Mouse (Mus musculus): ENCODE measurements around the gene Rragd. TPM values are rescaled to one million over a fixed set of nuclear protein-coding genes. Genes with fewer than 3 reads are reported as not detected.
"Not testable (repeated sequence)": the region's sequence is repeated elsewhere in the genome, so short reads cannot be mapped to it uniquely, and the experiment has no call there.

The Rragd gene
- total RNA-seq (2015; ENCODE audit: low replicate concordance) (3.2 and 7.1 TPM in 2 replicates), total RNA-seq (2017; ENCODE audit: low replicate concordance) (6.3 and 13.5 TPM in 2 replicates)

GRCm38 (mm10) chr4:32982716-32983175 lies at the start of gene Rragd:
Gene Rragd, plus strand, starts transcription at chr4:32983037.
- ATAC-seq (replicated peaks; ENCODE audit: low FRiP score, poor library complexity, severe bottlenecking) = no peak

DNA sequence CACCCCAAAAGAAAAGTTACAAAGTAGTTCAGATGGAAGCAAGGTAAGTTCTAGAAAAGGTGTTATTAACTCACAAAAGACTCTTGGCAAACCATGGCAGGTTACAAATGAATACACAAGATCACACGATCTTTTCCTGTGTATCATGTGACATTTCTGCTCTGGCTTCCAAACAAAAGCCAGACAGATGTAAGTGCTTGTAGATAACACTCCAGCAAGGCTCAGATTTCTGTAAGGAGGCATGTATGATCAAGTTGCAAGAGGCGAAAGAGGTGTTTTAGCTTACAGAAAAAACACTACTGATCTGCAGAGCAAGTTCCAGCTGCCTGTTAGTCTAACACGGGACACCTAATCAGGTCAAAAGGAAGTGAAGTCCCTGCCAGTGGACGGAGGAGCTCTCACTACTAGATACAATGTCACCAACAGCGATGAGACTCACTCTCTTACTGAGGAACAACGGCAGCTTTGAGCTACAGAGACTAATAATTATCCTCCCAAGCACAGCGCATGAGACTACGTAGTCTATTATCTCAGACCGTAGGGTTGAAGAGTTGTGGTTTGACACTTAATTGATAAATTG lies 46.0 kb upstream of the Rragd start:
- ATAC-seq (replicated peaks; ENCODE audit: low FRiP score, poor library complexity, severe bottlenecking) = no peak

- no peak for ATAC-seq (replicated peaks; ENCODE audit: low FRiP score, poor library complexity, severe bottlenecking)
Measured at GRCm38 (mm10) chr4:32939521-32939920, 43.3 kb upstream of the Rragd start.

DNA sequence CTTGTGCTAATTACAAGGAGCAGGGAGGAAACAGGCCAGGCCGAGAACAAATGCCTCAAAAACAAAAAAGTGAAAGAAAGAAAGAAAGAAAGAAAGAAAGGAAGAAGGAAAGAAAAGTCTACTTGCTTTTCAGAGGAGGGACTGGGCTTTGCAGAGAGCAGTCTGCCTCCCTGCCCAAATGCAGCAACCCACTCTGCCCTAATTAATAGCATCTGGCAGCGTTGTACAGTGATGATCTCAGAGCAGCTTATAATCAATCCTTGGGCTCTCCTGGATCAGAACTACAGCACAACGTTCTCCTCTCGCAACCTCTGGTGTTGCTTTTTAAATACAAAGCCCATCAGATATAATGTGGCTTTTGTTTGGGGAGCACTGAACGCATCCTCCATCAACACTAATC lies 42.9 kb upstream of the Rragd start:
- no peak for ATAC-seq (replicated peaks; ENCODE audit: low FRiP score, poor library complexity, severe bottlenecking)

- ATAC-seq (replicated peaks; ENCODE audit: low FRiP score, poor library complexity, severe bottlenecking) = no peak
Measured at GRCm38 (mm10) chr4:32940984-32941383, 41.9 kb upstream of the Rragd start.

DNA sequence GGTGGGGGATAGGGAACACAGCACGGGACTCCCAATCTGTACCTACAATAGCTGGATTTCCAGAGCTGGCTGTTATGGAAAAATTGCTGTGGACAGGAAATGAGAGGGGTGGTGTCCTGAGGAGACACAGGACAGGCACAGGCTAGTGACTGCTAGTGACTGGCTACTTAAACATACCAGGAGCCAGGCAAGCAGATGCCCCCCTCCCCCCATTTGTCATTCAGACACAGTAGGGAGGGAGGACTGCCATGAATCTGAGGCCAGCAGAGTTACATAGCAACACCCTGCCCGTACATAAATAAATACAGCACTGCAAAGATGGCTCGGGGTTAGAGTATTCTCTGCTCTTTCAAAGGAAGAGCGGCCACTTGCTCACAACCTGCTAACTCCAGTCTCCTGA lies 35.2 kb upstream of the Rragd start:
- no peak for ATAC-seq (replicated peaks; ENCODE audit: low FRiP score, poor library complexity, severe bottlenecking)

GRCm38 (mm10) chr4:32948696-32949095 lies 34.1 kb upstream of the Rragd start:
- no peak for ATAC-seq (replicated peaks; ENCODE audit: low FRiP score, poor library complexity, severe bottlenecking)

DNA sequence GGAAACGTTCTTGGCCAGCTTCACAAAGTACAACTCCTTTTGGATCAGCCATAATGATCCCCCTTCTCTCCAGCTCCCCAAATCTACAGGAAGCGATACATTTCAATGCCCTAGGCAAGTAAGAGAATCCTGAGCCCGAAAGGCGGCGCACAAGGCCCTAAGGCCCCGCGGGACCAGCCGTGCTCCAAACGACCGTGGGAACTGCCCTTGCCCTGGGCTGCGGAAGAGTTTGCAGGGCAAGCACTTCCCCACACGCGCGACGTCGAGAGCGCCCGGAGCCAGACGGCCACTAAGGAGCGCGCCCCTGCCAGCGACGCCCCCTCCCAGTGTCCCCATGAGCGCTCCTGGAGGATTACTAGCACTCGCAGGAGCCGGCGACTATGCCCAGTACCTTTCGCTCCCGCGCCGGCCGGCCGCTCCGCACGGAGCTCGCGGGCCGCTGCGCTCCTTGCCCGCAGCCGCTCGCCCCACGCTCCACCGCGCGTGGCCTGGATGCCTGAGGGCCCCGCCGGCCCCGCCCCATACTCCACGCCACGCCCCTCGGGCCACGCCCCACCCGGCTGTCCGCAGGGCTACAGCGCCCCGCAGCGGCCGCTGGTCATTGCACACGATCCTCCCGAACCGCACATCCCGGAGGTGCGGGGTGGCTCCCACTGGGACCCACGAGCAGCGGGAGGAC lies 32.3 kb upstream of the Rragd start, which contains the start of gene Ankrd6:
Gene Ankrd6, minus strand, starts transcription at position 486 of the 679 bp plus-strand sequence.
- ATAC-seq (replicated peaks; ENCODE audit: low FRiP score, poor library complexity, severe bottlenecking) = peak; percentile 91

DNA sequence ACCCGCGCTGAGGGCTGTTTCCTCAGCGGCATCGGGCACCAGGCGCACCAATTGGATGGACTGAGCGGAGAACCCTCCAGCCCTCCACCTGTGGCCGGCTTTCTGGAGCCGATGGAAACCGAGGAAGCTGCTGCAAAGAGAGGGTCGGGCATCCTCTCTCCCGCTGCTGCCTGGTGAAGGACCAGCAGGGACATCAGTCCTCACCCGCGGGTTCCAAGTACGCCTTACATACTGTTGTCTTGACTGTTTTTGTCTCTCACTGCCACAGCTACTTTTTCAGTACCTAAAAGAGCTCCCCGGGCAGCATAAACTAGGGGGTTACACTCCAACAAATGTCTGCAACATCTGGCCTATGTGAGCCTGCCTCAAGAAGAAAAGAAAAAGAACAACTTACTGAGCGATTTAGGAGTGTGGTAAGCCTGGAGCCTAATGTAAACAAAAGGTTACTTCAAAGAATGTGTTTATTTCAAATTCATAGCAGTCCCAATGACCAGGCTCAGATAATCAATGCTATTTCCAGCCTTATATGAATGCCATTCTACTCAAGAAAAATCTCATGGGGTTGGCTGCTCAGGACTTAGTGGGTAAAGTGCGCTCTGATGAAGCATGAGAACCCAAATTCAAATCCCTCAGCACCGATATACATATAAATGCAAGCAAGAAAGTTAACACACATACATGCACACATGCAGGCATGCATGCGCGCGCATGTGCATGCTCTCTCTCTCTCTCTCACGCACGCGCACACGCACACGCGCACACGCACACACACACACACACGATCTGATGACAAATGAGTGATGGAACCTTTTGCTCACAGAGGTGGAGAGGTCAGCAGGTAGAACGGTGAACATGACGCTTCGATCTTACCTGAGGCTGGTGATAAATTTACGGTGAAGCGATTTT lies 31.5 kb upstream of the Rragd start:
- no peak for ATAC-seq (replicated peaks; ENCODE audit: low FRiP score, poor library complexity, severe bottlenecking)

GRCm38 (mm10) chr4:32952681-32953080 lies 30.2 kb upstream of the Rragd start:
- ATAC-seq (replicated peaks; ENCODE audit: low FRiP score, poor library complexity, severe bottlenecking) = no peak

DNA sequence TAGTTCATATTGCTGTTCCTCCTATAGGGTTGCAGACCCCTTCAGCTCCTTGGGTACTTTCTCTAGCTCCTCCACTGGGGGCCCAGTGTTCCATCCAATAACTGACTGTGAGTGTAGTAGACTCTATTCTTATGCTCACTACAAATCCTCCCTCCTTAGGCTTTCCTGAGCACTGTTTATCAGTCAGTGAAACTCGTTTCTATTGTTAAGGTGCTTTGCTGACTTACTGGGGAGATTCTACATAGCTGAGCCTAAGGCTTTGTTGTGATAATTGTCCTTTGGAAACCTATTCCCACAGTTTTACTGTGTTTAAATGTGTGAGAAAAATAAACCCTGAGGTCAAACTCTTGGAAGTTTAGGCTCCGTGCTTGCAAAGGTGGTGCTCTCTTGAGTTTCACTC lies 26.4 kb upstream of the Rragd start:
- no peak for ATAC-seq (replicated peaks; ENCODE audit: low FRiP score, poor library complexity, severe bottlenecking)

DNA sequence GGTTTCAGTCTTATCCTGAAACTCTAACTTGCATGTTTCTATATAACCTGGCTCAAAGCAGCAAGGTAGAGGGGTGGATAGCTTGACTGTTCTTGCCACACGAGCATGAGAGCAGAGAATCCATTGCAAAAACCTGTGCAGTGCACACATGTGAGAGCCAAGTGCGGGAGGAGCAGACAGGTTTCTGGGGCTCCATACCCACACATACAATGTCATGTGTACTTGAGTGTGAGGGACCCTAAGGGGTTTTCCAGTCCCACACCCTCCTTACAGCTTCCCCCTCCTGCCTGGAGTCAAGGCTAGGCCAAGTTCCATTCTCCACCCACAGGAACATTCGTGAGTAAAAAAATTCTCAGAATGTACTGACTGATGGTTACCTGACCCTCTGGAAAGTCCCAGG lies 21.4 kb upstream of the Rragd start:
- no peak for ATAC-seq (replicated peaks; ENCODE audit: low FRiP score, poor library complexity, severe bottlenecking)

- ATAC-seq (replicated peaks; ENCODE audit: low FRiP score, poor library complexity, severe bottlenecking) = not testable (repeated sequence)
Measured at GRCm38 (mm10) chr4:32964619-32965018, 18.2 kb upstream of the Rragd start.

DNA sequence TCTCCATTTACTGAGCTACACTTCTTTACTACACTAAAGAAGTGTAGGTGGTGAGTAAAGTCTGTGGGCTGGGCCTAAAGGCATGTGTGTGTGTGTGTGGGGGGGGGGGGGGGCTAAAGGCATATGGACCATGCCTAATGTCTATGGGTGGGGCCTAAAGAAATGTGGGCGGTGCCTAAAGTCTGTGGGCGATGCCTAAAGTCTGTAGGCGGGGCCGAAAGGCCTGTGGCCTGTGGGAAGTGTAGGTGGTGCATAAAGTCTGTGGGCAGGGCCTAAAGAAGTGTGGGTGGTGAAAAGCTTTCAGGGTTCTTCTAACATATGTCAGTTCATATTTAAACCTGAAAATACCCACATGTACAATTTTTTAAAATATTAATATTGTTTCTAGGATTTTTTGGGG lies 5.5 kb upstream of the Rragd start:
- no peak for ATAC-seq (replicated peaks; ENCODE audit: low FRiP score, poor library complexity, severe bottlenecking)

DNA sequence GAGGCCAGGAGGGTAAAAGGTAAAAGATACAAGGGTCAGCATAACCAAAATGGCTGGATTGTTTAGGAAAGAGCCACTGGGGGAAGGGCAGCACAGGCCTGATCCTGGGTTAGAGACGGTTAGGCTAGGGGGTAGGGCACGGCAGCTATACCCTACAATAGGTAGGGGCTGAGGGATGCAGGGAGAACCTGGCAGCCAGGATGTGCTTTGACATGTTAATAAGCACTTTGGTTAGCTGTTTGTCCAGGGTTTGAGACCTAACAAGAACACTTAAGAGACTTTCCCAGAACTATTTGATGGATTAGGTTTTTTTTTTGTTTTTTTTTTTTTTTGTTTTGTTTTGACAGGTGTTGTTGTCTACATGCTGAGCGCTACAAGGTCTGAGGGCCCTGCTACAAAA lies 2.8 kb upstream of the Rragd start:
- ATAC-seq (replicated peaks; ENCODE audit: low FRiP score, poor library complexity, severe bottlenecking) = no peak

DNA sequence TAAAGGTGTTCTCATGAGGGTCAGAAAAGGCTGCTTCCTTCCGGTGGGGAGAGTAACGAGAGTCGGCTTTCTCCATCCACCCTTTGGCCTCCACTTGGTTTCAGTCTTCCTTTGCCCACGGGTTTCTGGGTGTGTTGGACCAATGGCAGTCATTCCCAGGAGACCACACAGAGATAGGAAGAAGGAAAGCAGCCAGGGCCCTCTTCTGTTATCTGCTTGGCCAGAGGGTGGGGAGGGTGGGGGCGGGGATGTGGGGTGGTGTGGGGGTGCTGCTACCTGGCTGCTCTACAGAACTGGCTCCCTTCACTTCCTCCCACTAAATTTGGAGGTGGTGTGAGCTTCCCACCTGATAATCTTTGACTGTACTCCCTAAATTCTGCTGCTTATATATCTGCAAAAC lies 1.2 kb upstream of the Rragd start:
- no peak for ATAC-seq (replicated peaks; ENCODE audit: low FRiP score, poor library complexity, severe bottlenecking)

DNA sequence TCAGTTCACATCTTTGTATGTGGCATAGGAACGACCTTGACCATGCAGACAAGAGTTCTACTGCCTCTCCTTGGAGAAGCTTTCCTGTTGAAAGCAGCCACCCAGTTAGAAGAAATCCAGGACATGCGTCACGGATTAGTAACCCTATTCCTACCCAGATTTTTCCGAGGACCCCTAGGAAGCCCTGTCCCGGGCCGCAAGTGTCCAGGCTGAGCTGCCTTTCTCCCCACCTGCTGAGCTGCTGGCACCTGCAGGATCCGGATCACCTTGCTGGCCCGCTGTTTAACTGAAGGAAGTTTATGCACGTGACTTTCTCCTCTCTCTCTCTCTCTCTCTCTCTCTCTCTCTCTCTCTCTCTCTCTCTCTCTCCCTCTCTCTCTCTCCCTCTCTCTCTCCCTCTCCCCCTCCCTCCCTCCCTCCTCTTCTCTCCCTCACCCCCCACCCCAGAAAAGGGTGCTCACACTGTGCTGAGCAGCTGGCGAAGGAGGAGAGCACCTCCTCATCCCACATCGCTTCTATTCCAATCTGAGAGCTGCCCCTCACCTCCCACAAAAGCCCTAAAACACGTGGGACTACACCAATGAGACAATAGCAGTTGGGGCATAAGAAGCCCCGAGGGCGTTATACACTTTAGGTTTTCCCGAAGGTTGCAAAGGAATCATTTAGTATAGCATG lies 659 bp upstream of the Rragd start:
- no peak for ATAC-seq (replicated peaks; ENCODE audit: low FRiP score, poor library complexity, severe bottlenecking)

DNA sequence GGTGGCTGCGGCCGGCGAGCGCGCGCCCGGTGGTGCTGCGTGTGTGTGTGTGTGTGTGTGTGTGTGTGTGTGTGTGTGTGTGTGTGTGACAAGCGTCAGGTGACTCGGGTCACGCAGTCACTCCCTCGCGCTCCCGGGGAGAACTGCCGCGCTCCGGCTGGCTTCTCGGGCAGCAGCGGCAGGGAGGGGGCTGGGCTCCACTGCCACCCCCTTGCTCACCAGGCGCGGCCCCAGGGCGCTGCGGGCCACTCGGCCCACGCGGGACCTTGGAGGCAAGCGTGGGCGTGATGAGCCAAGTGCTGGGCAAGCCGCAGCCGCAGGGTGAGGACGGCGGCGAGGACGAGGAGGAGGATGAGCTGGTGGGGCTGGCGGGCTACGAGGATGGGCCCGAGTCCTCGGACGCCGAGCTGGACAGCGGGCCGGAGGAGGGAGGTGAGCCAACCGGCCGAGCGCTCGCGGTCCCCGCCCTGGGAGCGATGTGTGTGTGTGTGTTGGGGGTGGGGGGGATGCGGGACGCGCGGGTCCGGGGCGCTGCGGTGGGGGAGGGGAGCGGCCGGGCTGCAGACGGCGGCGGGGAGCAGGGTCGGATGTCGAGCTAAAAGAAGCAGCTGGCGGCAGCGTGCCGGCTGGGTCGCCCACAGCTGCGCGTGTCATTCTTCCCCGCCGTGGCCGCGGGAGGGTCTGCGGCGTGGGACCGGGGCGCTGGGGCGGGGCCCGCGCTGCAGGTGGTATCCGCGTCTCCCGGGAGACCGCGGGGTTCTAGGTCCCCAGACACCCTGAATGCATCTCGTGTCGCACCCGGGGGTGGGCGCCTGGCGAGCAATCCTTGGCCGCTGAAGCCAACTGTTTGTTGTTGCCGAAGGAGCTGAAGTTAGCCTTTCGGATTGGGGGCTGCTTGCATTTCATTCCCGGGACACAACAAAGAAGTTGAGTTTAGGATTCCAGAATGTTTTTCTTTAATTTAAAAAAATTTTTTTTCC lies 629 bp downstream of the Rragd start:
- ATAC-seq (replicated peaks; ENCODE audit: low FRiP score, poor library complexity, severe bottlenecking) = no peak

- no peak for ATAC-seq (replicated peaks; ENCODE audit: low FRiP score, poor library complexity, severe bottlenecking)
Measured at GRCm38 (mm10) chr4:32984242-32984641, 1.4 kb downstream of the Rragd start.
